Mouse (Mus musculus): ENCODE measurements around the gene Slc37a1.

Slc37a1 gene

GRCm38 (mm10) chr17:31286492-31286891 is at the start of gene Slc37a1:
Slc37a1 (plus strand) TSS chr17:31286792.
- DNase-seq (ENCODE audit: low spot score): no peak

GRCm38 (mm10) chr17:31238234-31239020 is 48.2 kb upstream of the Slc37a1 start:
- no peak for DNase-seq (ENCODE audit: low spot score)

GRCm38 (mm10) chr17:31241156-31241555 is 45.4 kb upstream of the Slc37a1 start:
- DNase-seq (ENCODE audit: low spot score): no peak

GRCm38 (mm10) chr17:31242764-31243163 is 43.8 kb upstream of the Slc37a1 start:
- DNase-seq (ENCODE audit: low spot score): no peak

- no peak for DNase-seq (ENCODE audit: low spot score)
Observed at GRCm38 (mm10) chr17:31245321-31245720, 41.3 kb upstream of the Slc37a1 start.

- no peak for DNase-seq (ENCODE audit: low spot score)
Observed at GRCm38 (mm10) chr17:31247144-31247543, 39.4 kb upstream of the Slc37a1 start.

- DNase-seq (ENCODE audit: low spot score): no peak
Observed at GRCm38 (mm10) chr17:31253951-31254350, 32.6 kb upstream of the Slc37a1 start.

GRCm38 (mm10) chr17:31254463-31254931 is 32.1 kb upstream of the Slc37a1 start:
- DNase-seq (ENCODE audit: low spot score): peak; percentile 82

- DNase-seq (ENCODE audit: low spot score): no peak
Observed at GRCm38 (mm10) chr17:31257149-31257548, 29.4 kb upstream of the Slc37a1 start.

GRCm38 (mm10) chr17:31257898-31258297 is 28.7 kb upstream of the Slc37a1 start:
- no peak for DNase-seq (ENCODE audit: low spot score)

GRCm38 (mm10) chr17:31258310-31258865 is 28.2 kb upstream of the Slc37a1 start:
- DNase-seq (ENCODE audit: low spot score): no peak

GRCm38 (mm10) chr17:31259145-31259544 is 27.4 kb upstream of the Slc37a1 start:
- no peak for DNase-seq (ENCODE audit: low spot score)

GRCm38 (mm10) chr17:31259825-31260224 is 26.8 kb upstream of the Slc37a1 start:
- no peak for DNase-seq (ENCODE audit: low spot score)

GRCm38 (mm10) chr17:31260430-31260829 is 26.2 kb upstream of the Slc37a1 start:
- no peak for DNase-seq (ENCODE audit: low spot score)

- no peak for DNase-seq (ENCODE audit: low spot score)
Observed at GRCm38 (mm10) chr17:31261352-31261751, 25.2 kb upstream of the Slc37a1 start.

GRCm38 (mm10) chr17:31262715-31263114 is 23.9 kb upstream of the Slc37a1 start:
- peak; percentile 28 for DNase-seq (ENCODE audit: low spot score)

- no peak for DNase-seq (ENCODE audit: low spot score)
Observed at GRCm38 (mm10) chr17:31263770-31264169, 22.8 kb upstream of the Slc37a1 start.

GRCm38 (mm10) chr17:31264372-31264771 is 22.2 kb upstream of the Slc37a1 start:
- DNase-seq (ENCODE audit: low spot score): no peak

GRCm38 (mm10) chr17:31265171-31265572 is 21.4 kb upstream of the Slc37a1 start:
- peak; percentile 42 for DNase-seq (ENCODE audit: low spot score)

GRCm38 (mm10) chr17:31265831-31266230 is 20.8 kb upstream of the Slc37a1 start:
- DNase-seq (ENCODE audit: low spot score): no peak

- DNase-seq (ENCODE audit: low spot score): no peak
Observed at GRCm38 (mm10) chr17:31266321-31266950, 20.2 kb upstream of the Slc37a1 start.

- no peak for DNase-seq (ENCODE audit: low spot score)
Observed at GRCm38 (mm10) chr17:31267138-31267537, 19.5 kb upstream of the Slc37a1 start.

GRCm38 (mm10) chr17:31267603-31268002 is 19.0 kb upstream of the Slc37a1 start:
- DNase-seq (ENCODE audit: low spot score): no peak
